Mouse (Mus musculus) CD8-positive naive resting alpha-beta T cell, adult 2 months (primary cell): Measurements from ENCODE around the gene Csnk1g2.
A peak's percentile ranks its signal among the peaks of the same experiment; 100 is the strongest.

Experiments used
- DNase-seq, 2 experiments: peaks; one replicate each; pipeline ENCODE4 v3.0.0; 2022; ENCODE audit warnings: low read depth in 2 of 2, low spot score in 2 of 2

Gene Csnk1g2

GRCm38 (mm10) chr10:80678601-80679377 lies 56.2 kb downstream of the Csnk1g2 start:
- no peak for DNase-seq

- no peak for DNase-seq
Observed at GRCm38 (mm10) chr10:80679556-80680259, 57.1 kb downstream of the Csnk1g2 start.

- no peak for DNase-seq
Observed at GRCm38 (mm10) chr10:80680260-80680696, 57.6 kb downstream of the Csnk1g2 start.

- peak in 1 of 2 experiments; percentile 47 for DNase-seq
Observed at GRCm38 (mm10) chr10:80682003-80682402, 59.4 kb downstream of the Csnk1g2 start.

- DNase-seq = no peak
Observed at GRCm38 (mm10) chr10:80683647-80684046, 61.0 kb downstream of the Csnk1g2 start.

- DNase-seq = peak; percentile 76 to 82
Observed at GRCm38 (mm10) chr10:80684214-80684613, 61.6 kb downstream of the Csnk1g2 start.

- DNase-seq = no peak
Observed at GRCm38 (mm10) chr10:80684984-80685383, 62.3 kb downstream of the Csnk1g2 start.

- no peak for DNase-seq
Observed at GRCm38 (mm10) chr10:80686617-80687016, 64.0 kb downstream of the Csnk1g2 start.

- peak; percentile 59 to 69 for DNase-seq
Observed at GRCm38 (mm10) chr10:80687850-80688249, 65.2 kb downstream of the Csnk1g2 start.
